Mouse (Mus musculus): ENCODE measurements at regions not wholly inside any gene's neighbourhood (a gene's known extent, or its start where the extent isn't known, plus 50 kb on each side); places are given as distances from the start of the nearest gene placed in this dataset.
"Not testable (repeated sequence)": the region's sequence is repeated elsewhere in the genome, so short reads cannot be mapped to it uniquely, and the experiment has no call there.

GRCm38 (mm10) chr15:59721420-59721819 lies 295.0 kb downstream of the 4933412E24Rik start:
- TF ChIP-seq POLR2A (IDR thresholded peaks at IDR 0.05; ENCODE audit: insufficient read depth, low read depth, low read length): no peak
- no peak for TF ChIP-seq CTCF (IDR thresholded peaks at IDR 0.05; ENCODE audit: insufficient read depth, low read depth, low read length)
- no peaks in the 10 kb centered on the region for H3K4me1 ChIP-seq (ENCODE audit: control insufficient read depth, insufficient read depth, low read length)
- 87% methylated on average over 4 of the region's 4 CpGs for WGBS
- H3K4me3 ChIP-seq (ENCODE audit: insufficient read depth, low read depth, low read length): no peak overlapping the region
- no peak overlapping the region for H3K27ac ChIP-seq (ENCODE audit: insufficient read depth, low read depth, low read length)

DNA sequence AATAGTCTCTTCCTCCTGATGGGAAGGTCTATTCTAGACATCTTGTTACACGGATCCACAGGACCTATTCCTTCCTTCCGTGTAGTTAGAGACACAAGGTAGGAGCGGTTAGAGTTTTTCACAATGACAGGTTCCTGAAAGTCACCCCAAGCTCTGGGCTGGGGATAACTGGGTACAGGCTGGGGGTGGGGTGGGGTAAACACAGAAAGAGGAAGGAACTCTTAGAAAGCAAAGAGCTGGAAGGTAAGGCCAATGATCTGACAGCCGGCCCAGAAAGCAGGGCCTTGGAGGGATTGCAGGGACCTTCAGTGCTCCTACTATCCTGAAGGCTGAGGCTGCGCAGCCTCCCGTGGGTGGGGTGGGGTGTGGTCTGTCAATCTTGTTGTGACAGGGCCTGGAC lies 295.4 kb downstream of the 4933412E24Rik start:
- H3K4me1 ChIP-seq (ENCODE audit: control insufficient read depth, insufficient read depth, low read length): no peaks in the 10 kb centered on the region
- no peak for TF ChIP-seq POLR2A (IDR thresholded peaks at IDR 0.05; ENCODE audit: insufficient read depth, low read depth, low read length)
- WGBS: 85% methylated on average over 6 of the region's 6 CpGs
- H3K4me3 ChIP-seq (ENCODE audit: insufficient read depth, low read depth, low read length): no peak overlapping the region
- H3K27ac ChIP-seq (ENCODE audit: insufficient read depth, low read depth, low read length): no peak overlapping the region

GRCm38 (mm10) chr15:59720149-59720548 lies 296.3 kb downstream of the 4933412E24Rik start:
- WGBS: 98% methylated on average over 6 of the region's 6 CpGs
- TF ChIP-seq CTCF (IDR thresholded peaks at IDR 0.05; ENCODE audit: insufficient read depth, low read depth, low read length) (no peak), POLR2A (IDR thresholded peaks at IDR 0.05; ENCODE audit: insufficient read depth, low read depth, low read length) (no peak)
- Histone ChIP-seq H3K4me3 (ENCODE audit: insufficient read depth, low read depth, low read length) (no peak overlapping the region), H3K4me1 (ENCODE audit: control insufficient read depth, insufficient read depth, low read length) (no peaks in the 10 kb centered on the region), H3K27ac (ENCODE audit: insufficient read depth, low read depth, low read length) (no peak overlapping the region)

- H3K4me1 ChIP-seq (ENCODE audit: control insufficient read depth, insufficient read depth, low read length); H3K4me3 ChIP-seq (ENCODE audit: insufficient read depth, low read depth, low read length); H3K27ac ChIP-seq (ENCODE audit: insufficient read depth, low read depth, low read length): not testable (repeated sequence)
- 72% methylated on average over 6 of the region's 6 CpGs for WGBS
These were observed 296.9 kb downstream of the 4933412E24Rik start for GRCm38 (mm10) chr15:59719383-59720128.

DNA sequence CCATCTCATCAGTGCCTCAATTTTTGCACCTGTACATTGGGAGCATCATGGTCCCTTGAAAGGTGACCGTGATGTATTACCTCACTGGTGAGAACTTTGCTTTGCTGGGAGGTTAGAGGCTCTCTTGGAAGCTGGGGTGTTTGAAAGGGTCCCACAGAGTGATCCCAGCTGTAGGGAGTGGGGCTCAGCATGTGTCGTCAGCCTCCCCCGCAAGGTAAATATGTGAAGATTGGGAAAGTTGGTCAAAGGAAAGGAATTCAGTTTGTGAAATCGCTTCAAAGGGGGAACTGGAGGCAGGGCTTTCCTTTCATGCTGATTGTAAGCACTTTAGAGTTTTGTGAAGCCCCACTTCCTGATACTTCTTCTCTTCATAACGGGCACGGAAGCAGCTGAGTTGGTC lies 299.5 kb downstream of the 4933412E24Rik start:
- TF ChIP-seq POLR2A (IDR thresholded peaks at IDR 0.05; ENCODE audit: insufficient read depth, low read depth, low read length) (no peak), CTCF (IDR thresholded peaks at IDR 0.05; ENCODE audit: insufficient read depth, low read depth, low read length) (no peak)

GRCm38 (mm10) chr15:59715951-59716350 lies 300.5 kb downstream of the 4933412E24Rik start:
- Histone ChIP-seq H3K27ac (ENCODE audit: insufficient read depth, low read depth, low read length) (no peak overlapping the region), H3K4me3 (ENCODE audit: insufficient read depth, low read depth, low read length) (no peak overlapping the region), H3K4me1 (ENCODE audit: control insufficient read depth, insufficient read depth, low read length) (no peaks in the 10 kb centered on the region)
- TF ChIP-seq POLR2A (IDR thresholded peaks at IDR 0.05; ENCODE audit: insufficient read depth, low read depth, low read length) (no peak), CTCF (IDR thresholded peaks at IDR 0.05; ENCODE audit: insufficient read depth, low read depth, low read length) (no peak)
- 83% methylated on average over 3 of the region's 3 CpGs for WGBS

More for the DNA sequence above, 299.5 kb downstream of the 4933412E24Rik start:
- Histone ChIP-seq H3K27ac (ENCODE audit: insufficient read depth, low read depth, low read length) (no peak overlapping the region), H3K4me1 (ENCODE audit: control insufficient read depth, insufficient read depth, low read length) (no peaks in the 10 kb centered on the region), H3K4me3 (ENCODE audit: insufficient read depth, low read depth, low read length) (no peak overlapping the region)
- 82% methylated on average over 6 of the region's 6 CpGs for WGBS

DNA sequence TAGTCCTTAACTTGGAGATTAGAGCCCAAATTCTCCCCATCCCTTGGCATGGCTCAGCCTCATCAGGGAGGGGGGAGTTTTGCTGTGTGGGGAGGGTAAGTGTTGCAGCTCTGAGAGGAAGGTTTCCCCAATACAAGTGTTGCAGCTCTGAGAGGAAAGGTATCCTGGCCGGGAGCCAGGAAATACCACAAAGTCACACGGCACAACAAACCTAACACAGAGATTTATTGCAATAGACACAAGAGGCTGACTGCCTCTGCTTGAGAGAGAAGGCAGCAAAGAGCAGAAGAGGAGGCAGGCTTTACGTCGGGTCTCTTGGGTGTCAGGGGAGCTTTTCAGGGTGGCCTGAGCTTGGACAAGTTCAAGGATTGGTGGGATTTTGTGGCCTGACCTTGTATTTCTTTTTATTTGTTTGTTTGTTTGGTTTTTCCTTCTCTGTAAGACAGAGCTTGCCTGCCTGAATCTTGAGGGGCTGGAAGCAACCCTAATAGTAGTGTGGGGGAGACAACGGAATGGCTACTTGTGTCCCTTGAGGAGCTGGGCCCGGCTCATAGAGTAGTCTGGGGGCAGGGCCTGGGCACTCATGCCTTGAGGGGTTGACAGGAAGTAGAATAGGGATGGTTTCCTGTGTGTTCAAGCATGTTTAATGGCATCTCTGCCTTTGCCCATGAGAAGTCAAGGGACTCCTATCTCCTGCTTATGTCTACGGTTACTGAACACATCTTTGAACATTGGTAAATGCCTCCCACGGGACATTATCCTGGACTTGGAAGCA lies 302.3 kb downstream of the 4933412E24Rik start:
- no peak overlapping the region for H3K27ac ChIP-seq (ENCODE audit: insufficient read depth, low read depth, low read length)
- 83% methylated on average over 8 of the region's 8 CpGs for WGBS
- no peak for TF ChIP-seq POLR2A (IDR thresholded peaks at IDR 0.05; ENCODE audit: insufficient read depth, low read depth, low read length)
- TF ChIP-seq CTCF (IDR thresholded peaks at IDR 0.05; ENCODE audit: insufficient read depth, low read depth, low read length): no peak
- no peak overlapping the region for H3K4me3 ChIP-seq (ENCODE audit: insufficient read depth, low read depth, low read length)
- no peaks in the 10 kb centered on the region for H3K4me1 ChIP-seq (ENCODE audit: control insufficient read depth, insufficient read depth, low read length)

GRCm38 (mm10) chr15:59712077-59712752 lies 304.2 kb downstream of the 4933412E24Rik start:
- no peak overlapping the region for H3K4me3 ChIP-seq (ENCODE audit: insufficient read depth, low read depth, low read length)
- 92% methylated on average over 5 of the region's 5 CpGs for WGBS
- TF ChIP-seq CTCF (IDR thresholded peaks at IDR 0.05; ENCODE audit: insufficient read depth, low read depth, low read length) (no peak), POLR2A (IDR thresholded peaks at IDR 0.05; ENCODE audit: insufficient read depth, low read depth, low read length) (no peak)
- no peaks in the 10 kb centered on the region for H3K4me1 ChIP-seq (ENCODE audit: control insufficient read depth, insufficient read depth, low read length)
- no peak overlapping the region for H3K27ac ChIP-seq (ENCODE audit: insufficient read depth, low read depth, low read length)

GRCm38 (mm10) chr15:59709925-59710324 lies 306.5 kb downstream of the 4933412E24Rik start:
- Histone ChIP-seq H3K27ac (ENCODE audit: insufficient read depth, low read depth, low read length) (no peak overlapping the region), H3K4me1 (ENCODE audit: control insufficient read depth, insufficient read depth, low read length) (peaks cover 2% of the 10 kb centered on the region; the same call in 1 of the 2 replicates), H3K4me3 (ENCODE audit: insufficient read depth, low read depth, low read length) (no peak overlapping the region)
- no peak for TF ChIP-seq POLR2A (IDR thresholded peaks at IDR 0.05; ENCODE audit: insufficient read depth, low read depth, low read length)
- no peak for TF ChIP-seq CTCF (IDR thresholded peaks at IDR 0.05; ENCODE audit: insufficient read depth, low read depth, low read length)
- WGBS: 86% methylated on average over 2 of the region's 2 CpGs

All from olfactory bulb, adult 2 months (tissue).